Mouse (Mus musculus) liver, embryonic 12.5 days (tissue): ENCODE results near the gene Gpr18. TPM values are rescaled to one million over a fixed set of nuclear protein-coding genes. Genes with fewer than 3 reads are reported as not detected.
A peak's percentile ranks its signal among the peaks of the same experiment; 100 is the strongest.
"Not testable (repeated sequence)": the region's sequence is repeated elsewhere in the genome, so short reads cannot be mapped to it uniquely, and the experiment has no call there.

Source experiments
- ATAC-seq: fragments of 200-750 bp; cut with Nextera tagmentation; 2 replicates; pipeline ENCODE4 v1.8.0; 2017; ENCODE audit warnings: moderate number of reproducible peaks, mild to moderate bottlenecking, moderate library complexity
- H3K27ac ChIP-seq: fragments of 300-500 bp; sonication (generic); 2 replicates; pipeline ENCODE4 v1.5.1; 2016; ENCODE audit warnings: mild to moderate bottlenecking
- H3K27me3 ChIP-seq: fragments of 300-500 bp; sonication (generic); replicated peaks from 2 replicates; pipeline ENCODE4 v1.6.1; 2016; ENCODE audit warnings: mild to moderate bottlenecking, moderate library complexity
- H3K36me3 ChIP-seq: fragments of 300-500 bp; sonication (generic); 2 replicates; pipeline ENCODE4 v1.6.1; 2016; ENCODE audit warnings: mild to moderate bottlenecking, moderate library complexity
- H3K4me1 ChIP-seq: fragments of 300-500 bp; sonication (generic); 2 replicates; pipeline ENCODE4 v1.6.1; 2016
- H3K4me2 ChIP-seq: fragments of 300-500 bp; sonication (generic); 2 replicates; pipeline ENCODE4 v1.6.1; 2016; ENCODE audit warnings: mild to moderate bottlenecking, moderate library complexity
- H3K4me3 ChIP-seq: fragments of 300-500 bp; sonication (generic); 2 replicates; pipeline ENCODE4 v1.5.1; 2016; ENCODE audit warnings: mild to moderate bottlenecking, moderate library complexity
- H3K9ac ChIP-seq: fragments of 300-500 bp; sonication (generic); 2 replicates; pipeline ENCODE4 v1.6.1; 2016; ENCODE audit warnings: mild to moderate bottlenecking, moderate library complexity
- H3K9me3 ChIP-seq: fragments of 300-500 bp; sonication (generic); replicated peaks from 2 replicates; pipeline ENCODE4 v1.6.1; 2016; ENCODE audit warnings: mild to moderate bottlenecking, moderate library complexity
- WGBS: fragments of 180-500 bp; shearing (Covaris S2); methylation state at CpG from one replicate; pipeline ENCODE4 v1.1.7; 2016; ENCODE audit not compliant: insufficient replicate concordance; 5-methylcytosine and 5-hydroxymethylcytosine counted together
- polyA plus RNA-seq: library from polyadenylated mRNA; unstranded; fragments of >200 nt; fragmentation: Nextera tagmentation; extraction: Ambion mirVana; gene quantifications from 2 replicates; pipeline ENCODE4 v1.2.1, GENCODE M21; 2016

Gpr18 gene
- polyA plus RNA-seq, 1 experiment from 2014 or later, result not detected

DNA sequence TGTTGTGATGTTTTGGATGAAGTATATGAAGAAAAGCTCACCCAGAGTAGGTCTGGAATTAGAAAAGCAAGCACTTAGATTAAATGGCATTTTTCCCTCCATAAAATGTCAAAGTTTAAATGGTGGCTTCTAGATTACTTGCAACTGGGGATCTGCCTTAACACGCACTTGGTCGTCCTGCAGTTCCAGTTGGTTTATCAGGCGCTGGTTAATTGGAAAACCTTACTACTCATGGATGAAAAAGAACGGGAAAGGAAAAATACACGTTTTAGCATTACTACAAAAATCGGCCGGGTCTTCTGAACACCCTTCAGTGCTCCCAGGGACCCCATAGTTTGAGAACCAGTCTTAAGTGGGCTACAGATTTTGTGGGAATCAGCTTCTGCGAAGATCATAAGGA lies 37.9 kb downstream of the Gpr18 start:
- peak overlapping the region; percentile 92 for H3K9ac ChIP-seq
- H3K27ac ChIP-seq, result peak overlapping the region; percentile 93
- 22% methylated on average over 8 of the region's 8 CpGs for WGBS
- ATAC-seq, result no peak
- no peaks in the 10 kb centered on the region for H3K27me3 ChIP-seq
- H3K4me2 ChIP-seq, result peak overlapping the region; percentile 91
- peaks cover 31% of the 10 kb centered on the region for H3K4me1 ChIP-seq
- H3K36me3 ChIP-seq, result 0 out of 2 replicates have a peak, but pooled peaks cover 4% of the 10 kb centered on the region
- H3K9me3 ChIP-seq, result no peaks in the 10 kb centered on the region
- peak overlapping the region; percentile 83 for H3K4me3 ChIP-seq

DNA sequence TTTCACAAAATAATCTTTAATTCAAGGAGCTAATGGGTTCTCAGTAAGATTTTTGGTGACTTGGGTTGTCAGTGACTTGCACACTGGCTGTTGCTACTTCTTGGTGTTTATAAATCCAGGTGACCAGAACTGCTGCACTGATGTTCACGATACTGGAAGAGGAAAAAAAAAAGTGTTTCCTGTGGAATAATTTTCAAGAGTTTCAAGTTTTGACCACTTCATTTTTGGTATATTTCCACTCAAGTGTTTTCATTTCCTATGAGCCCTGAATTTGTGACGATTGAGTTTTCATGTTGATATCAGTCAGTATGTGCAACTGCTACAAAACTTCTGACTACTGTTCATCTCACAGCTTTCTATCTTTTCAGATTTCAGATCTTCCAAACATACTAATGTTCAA lies 38.7 kb downstream of the Gpr18 start:
- WGBS, result 82% methylated on average over 2 of the region's 2 CpGs
- H3K4me2 ChIP-seq, result no peak overlapping the region
- no peak for ATAC-seq
- no peaks in the 10 kb centered on the region for H3K9me3 ChIP-seq
- H3K36me3 ChIP-seq, result 0 out of 2 replicates have a peak, but pooled peaks cover 4% of the 10 kb centered on the region
- no peak overlapping the region for H3K4me3 ChIP-seq
- no peak overlapping the region for H3K9ac ChIP-seq
- no peak overlapping the region for H3K27ac ChIP-seq
- no peaks in the 10 kb centered on the region for H3K27me3 ChIP-seq
- H3K4me1 ChIP-seq, result peaks cover 29% of the 10 kb centered on the region

DNA sequence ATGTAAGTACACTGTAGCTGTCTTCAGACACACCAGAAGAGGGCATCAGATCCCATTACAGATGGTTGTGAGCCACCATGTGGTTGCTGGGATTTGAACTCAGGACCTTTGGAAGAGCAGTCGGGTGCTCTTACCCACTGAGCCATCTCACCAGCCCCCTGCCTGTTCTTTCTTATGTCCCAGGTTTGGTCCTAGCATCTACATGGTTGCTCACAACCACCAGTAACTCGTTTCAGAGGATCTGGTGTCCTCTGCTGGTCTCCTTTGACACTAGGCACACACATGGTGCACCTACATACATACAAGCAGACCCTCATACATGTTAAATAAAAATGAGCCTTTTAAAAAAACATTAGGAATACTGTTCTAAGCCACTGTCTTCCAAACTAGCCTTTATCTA lies 39.4 kb downstream of the Gpr18 start:
- H3K4me1 ChIP-seq, result peaks cover 28% of the 10 kb centered on the region
- not testable (repeated sequence) for H3K4me3 ChIP-seq, H3K36me3 ChIP-seq, ATAC-seq, H3K9ac ChIP-seq, H3K9me3 ChIP-seq, H3K4me2 ChIP-seq, H3K27me3 ChIP-seq, H3K27ac ChIP-seq
- 67% methylated on average over 2 of the region's 2 CpGs for WGBS

DNA sequence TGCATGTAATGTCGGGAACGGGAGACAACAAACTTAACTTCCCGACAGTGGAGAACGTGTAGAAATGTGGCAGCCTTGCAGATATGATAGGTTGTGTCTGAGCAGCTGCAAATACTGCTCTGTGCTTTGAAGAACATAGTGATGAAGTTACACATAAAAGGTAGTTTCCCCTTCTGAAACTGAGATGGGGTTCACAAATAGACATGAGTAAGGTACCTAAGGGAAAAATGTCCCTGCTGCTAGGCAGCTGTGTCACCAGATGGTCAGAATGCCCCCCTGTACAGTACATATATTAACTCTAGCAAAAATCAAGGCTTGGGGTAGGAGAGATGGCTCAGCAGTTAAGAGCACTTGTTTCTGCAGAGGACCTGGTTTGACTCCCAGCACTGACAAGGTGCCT lies 41.9 kb downstream of the Gpr18 start:
- Histone ChIP-seq H3K36me3 (no peaks in the 10 kb centered on the region), H3K4me1 (peaks cover 6% of the 10 kb centered on the region), H3K9me3 (no peaks in the 10 kb centered on the region), H3K27me3 (no peaks in the 10 kb centered on the region; the same call in 1 of the 2 replicates), H3K27ac (no peak overlapping the region), H3K4me2 (no peak overlapping the region), H3K4me3 (no peak overlapping the region), H3K9ac (no peak overlapping the region)
- WGBS, result 50% methylated on average over 4 of the region's 4 CpGs
- no peak for ATAC-seq

DNA sequence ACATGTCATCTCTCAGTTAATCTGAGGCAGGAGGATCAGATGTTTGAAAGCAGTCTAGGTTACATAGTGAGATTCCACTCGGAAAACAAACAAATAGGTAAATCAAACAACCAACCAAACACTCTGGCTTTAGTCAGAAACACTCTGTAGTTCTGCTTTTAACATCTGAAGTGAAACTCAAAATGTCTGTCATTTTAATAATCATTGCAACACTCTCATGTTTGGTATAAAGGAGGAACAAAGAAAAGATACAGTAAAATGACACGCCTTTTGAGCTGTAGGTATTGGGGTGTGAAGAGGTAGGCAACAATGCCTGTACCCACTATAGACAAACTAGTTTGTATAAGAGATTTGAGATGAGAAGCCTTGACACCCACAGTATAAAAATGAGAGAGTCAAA lies 42.4 kb downstream of the Gpr18 start:
- H3K27ac ChIP-seq, result no peak overlapping the region
- H3K9ac ChIP-seq, result no peak overlapping the region
- peaks cover 6% of the 10 kb centered on the region for H3K4me1 ChIP-seq
- WGBS, result 63% methylated on average over 2 of the region's 2 CpGs
- no peaks in the 10 kb centered on the region for H3K9me3 ChIP-seq
- ATAC-seq, result no peak
- no peak overlapping the region for H3K4me3 ChIP-seq
- H3K4me2 ChIP-seq, result no peak overlapping the region
- no peaks in the 10 kb centered on the region for H3K36me3 ChIP-seq
- no peaks in the 10 kb centered on the region; the same call in 1 of the 2 replicates for H3K27me3 ChIP-seq

DNA sequence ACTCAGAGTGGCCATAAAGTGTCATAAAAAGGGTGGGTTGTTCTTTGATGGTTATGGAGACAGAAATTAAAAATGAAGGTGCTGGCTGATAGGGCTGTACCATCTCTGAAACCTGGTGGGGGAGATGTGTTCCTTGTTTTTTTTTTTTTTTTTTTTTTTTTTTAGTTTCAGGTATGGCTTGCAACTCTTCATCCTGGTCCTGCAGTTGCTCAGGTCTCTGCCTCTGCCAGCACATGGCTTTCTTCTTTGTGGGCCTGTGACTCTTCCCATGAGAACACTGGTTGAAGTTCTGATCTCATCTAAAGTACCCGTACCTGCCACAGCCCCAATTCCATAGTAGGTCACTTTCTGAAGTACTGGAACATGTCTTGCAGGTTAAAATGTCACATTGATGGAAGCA lies 42.8 kb downstream of the Gpr18 start:
- Histone ChIP-seq H3K4me1 (peaks cover 4% of the 10 kb centered on the region), H3K9me3 (no peaks in the 10 kb centered on the region), H3K27ac (no peak overlapping the region), H3K36me3 (no peaks in the 10 kb centered on the region), H3K4me2 (no peak overlapping the region), H3K4me3 (no peak overlapping the region), H3K27me3 (no peaks in the 10 kb centered on the region; the same call in 1 of the 2 replicates), H3K9ac (no peak overlapping the region)
- ATAC-seq, result no peak
- WGBS, result 78% methylated on average over 1 of the region's 1 CpGs

DNA sequence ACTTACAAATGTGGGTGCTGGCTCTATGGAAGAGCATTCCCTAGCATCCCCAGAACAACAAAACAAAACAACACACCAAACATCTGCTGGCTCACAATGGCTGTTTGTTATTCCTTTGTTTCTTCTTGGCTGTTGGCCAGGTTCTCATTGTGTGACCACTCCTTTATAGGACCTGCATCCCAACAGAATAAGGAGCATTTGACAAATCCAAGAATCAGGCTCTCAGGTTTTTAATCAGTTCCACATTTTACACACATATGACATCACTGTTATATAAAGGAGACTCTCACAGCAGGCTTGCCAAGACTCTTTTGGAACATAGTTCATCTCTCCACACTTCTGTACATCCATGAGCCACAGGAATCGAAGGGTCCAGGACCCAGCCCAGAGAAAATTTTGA lies 46.5 kb downstream of the Gpr18 start:
- Histone ChIP-seq H3K27me3 (no peaks in the 10 kb centered on the region; the same call in 1 of the 2 replicates), H3K36me3 (no peaks in the 10 kb centered on the region), H3K4me3 (no peak overlapping the region), H3K27ac (no peak overlapping the region), H3K9ac (0 out of 2 replicates have a peak overlapping the region, but pooled peaks have one; percentile 3), H3K4me1 (no peaks in the 10 kb centered on the region), H3K9me3 (no peaks in the 10 kb centered on the region), H3K4me2 (no peak overlapping the region)
- ATAC-seq, result no peak
- 62% methylated on average over 1 of the region's 1 CpGs for WGBS

DNA sequence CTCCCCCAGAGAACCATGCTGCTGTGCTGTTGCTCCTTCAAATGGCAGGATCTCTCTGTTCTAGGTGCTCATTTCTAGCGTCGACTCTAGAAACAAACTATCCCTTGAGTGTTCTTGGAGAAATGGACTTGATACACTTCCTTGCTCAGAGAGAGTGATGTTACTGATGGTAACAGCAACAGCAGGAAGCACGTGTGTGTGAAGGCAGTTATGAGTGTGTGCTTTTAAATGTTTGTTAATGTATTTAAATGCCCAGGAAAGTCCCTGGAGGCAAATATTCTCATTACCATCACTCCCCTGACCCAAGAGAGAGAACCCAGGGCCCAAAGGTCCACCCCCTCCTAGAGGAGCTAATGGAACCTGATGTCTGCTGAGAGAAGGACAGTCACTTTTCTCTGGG lies 49.0 kb downstream of the Gpr18 start:
- H3K4me3 ChIP-seq, result no peak overlapping the region
- H3K9ac ChIP-seq, result no peak overlapping the region
- WGBS, result 74% methylated on average over 3 of the region's 3 CpGs
- no peaks in the 10 kb centered on the region for H3K36me3 ChIP-seq
- ATAC-seq, result no peak
- H3K27me3 ChIP-seq, result no peaks in the 10 kb centered on the region; the same call in 1 of the 2 replicates
- no peak overlapping the region for H3K27ac ChIP-seq
- no peak overlapping the region for H3K4me2 ChIP-seq
- no peaks in the 10 kb centered on the region for H3K4me1 ChIP-seq
- no peaks in the 10 kb centered on the region for H3K9me3 ChIP-seq

DNA sequence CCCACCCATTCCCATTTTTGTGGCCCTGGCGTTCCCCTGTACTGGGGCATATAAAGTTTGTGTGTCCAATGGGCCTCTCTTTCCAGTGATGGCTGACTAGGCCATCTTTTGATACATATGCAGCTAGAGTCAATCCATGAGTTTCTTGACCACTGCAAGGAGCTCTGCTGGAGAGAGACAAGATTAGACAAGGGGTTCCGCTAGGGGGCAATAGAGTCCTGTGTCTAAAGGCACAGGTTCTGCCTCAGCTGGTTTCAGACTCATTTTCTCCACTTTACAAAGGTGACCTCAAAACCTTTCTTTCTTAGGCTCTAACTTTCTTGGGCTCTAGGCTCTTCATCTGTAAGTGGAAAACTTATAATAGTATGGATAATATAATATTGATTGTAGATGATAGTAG lies 50.4 kb downstream of the Gpr18 start:
- ATAC-seq, H3K9ac ChIP-seq: not testable (repeated sequence)
- 5% methylated on average over 2 of the region's 2 CpGs for WGBS

More for the DNA sequence above, 50.4 kb downstream of the Gpr18 start:
- not testable (repeated sequence) for H3K27ac ChIP-seq, H3K36me3 ChIP-seq, H3K4me3 ChIP-seq, H3K4me2 ChIP-seq, H3K9me3 ChIP-seq, H3K27me3 ChIP-seq, H3K4me1 ChIP-seq

Other genes starting within 250 kb of the Gpr18 start
- 2.0 and 2.7 TPM in 2 replicates for gene Dock9, start 117.9 kb downstream of the Gpr18 start, polyA plus RNA-seq
- gene Ubac2, start 37.2 kb downstream of the Gpr18 start, polyA plus RNA-seq, result 25.5 and 29.2 TPM in 2 replicates
- gene Gpr183, start 49.4 kb upstream of the Gpr18 start, polyA plus RNA-seq, result 1.8 and 2.1 TPM in 2 replicates
- not detected in 2 replicates for gene Timm8a2, start 118.9 kb upstream of the Gpr18 start, polyA plus RNA-seq
- 91.1 and 92.6 TPM in 2 replicates for gene Tm9sf2, start 191.3 kb upstream of the Gpr18 start, polyA plus RNA-seq